Mouse (Mus musculus) forebrain, embryonic 12.5 days (tissue): Measurements from ENCODE around the gene Nceh1. TPM values are rescaled to one million over a fixed set of nuclear protein-coding genes. Genes with fewer than 3 reads are reported as not detected.

Experiments used
- ATAC-seq: fragments of 200-750 bp; cut with Nextera tagmentation; 2 replicates; pipeline ENCODE4 v1.8.0; 2017; ENCODE audit warnings: moderate TSS enrichment; ENCODE audit not compliant: low FRiP score
- H3K27ac ChIP-seq: fragments of 300-500 bp; sonication (generic); 2 replicates; pipeline ENCODE4 v1.5.1; 2016; ENCODE audit warnings: mild to moderate bottlenecking
- H3K27me3 ChIP-seq: fragments of 300-500 bp; sonication (generic); 2 replicates; pipeline ENCODE4 v1.6.1; 2016; ENCODE audit warnings: mild to moderate bottlenecking
- H3K36me3 ChIP-seq: fragments of 300-500 bp; sonication (generic); replicated peaks from 2 replicates; pipeline ENCODE4 v1.6.1; 2016; ENCODE audit warnings: mild to moderate bottlenecking
- H3K4me1 ChIP-seq: fragments of 300-500 bp; sonication (generic); 2 replicates; pipeline ENCODE4 v1.6.1; 2016
- H3K4me2 ChIP-seq: fragments of 300-500 bp; sonication (generic); 2 replicates; pipeline ENCODE4 v1.6.1; 2016; ENCODE audit warnings: mild to moderate bottlenecking, moderate library complexity
- H3K4me3 ChIP-seq: fragments of 300-500 bp; sonication (generic); replicated peaks from 2 replicates; pipeline ENCODE4 v1.5.1; 2016; ENCODE audit warnings: mild to moderate bottlenecking
- H3K9ac ChIP-seq: fragments of 300-500 bp; sonication (generic); 2 replicates; pipeline ENCODE4 v1.6.1; 2016; ENCODE audit warnings: mild to moderate bottlenecking
- H3K9me3 ChIP-seq: fragments of 300-500 bp; sonication (generic); 2 replicates; pipeline ENCODE4 v1.6.1; 2016
- WGBS: fragments of 180-500 bp; shearing (Covaris S2); methylation state at CpG from one replicate; pipeline ENCODE4 v1.1.7; 2016; 5-methylcytosine and 5-hydroxymethylcytosine counted together
- polyA plus RNA-seq: library from polyadenylated mRNA; unstranded; fragments of >200 nt; fragmentation: Nextera tagmentation; extraction: Ambion mirVana; gene quantifications from 2 replicates; pipeline ENCODE4 v1.2.1, GENCODE M21; 2016

Gene Nceh1
- polyA plus RNA-seq, 1 experiment from 2014 or later: 4.4 TPM

DNA sequence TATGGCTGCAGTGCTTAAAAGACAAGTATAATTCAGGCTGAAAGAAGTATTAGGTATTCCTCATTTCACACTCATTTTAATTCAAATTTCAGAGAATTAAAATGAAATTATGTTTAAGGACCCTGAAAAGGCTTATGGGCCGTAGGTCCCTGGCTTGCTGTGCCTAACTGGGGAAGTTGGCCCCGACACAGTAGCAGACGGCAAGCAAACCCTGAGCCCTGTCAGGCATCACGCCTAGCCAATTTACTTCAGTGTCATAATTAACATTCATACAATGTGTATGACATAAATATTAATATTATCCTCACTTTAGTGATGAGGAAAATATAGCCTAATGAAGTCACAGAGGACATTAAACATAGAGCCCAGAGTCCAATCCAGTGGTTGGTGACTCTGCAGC lies 117.7 kb downstream of the Nceh1 start:
- H3K27me3 ChIP-seq: no peaks in the 10 kb centered on the region
- H3K36me3 ChIP-seq: no peaks in the 10 kb centered on the region
- H3K9ac ChIP-seq: no peak overlapping the region
- H3K9me3 ChIP-seq: no peaks in the 10 kb centered on the region
- no peak for ATAC-seq
- no peak overlapping the region for H3K27ac ChIP-seq
- no peaks in the 10 kb centered on the region for H3K4me1 ChIP-seq
- no peak overlapping the region for H3K4me3 ChIP-seq
- H3K4me2 ChIP-seq: no peak overlapping the region
- 83% methylated on average over 4 of the region's 4 CpGs for WGBS

GRCm38 (mm10) chr3:27302339-27303022 lies 119.7 kb downstream of the Nceh1 start:
- no peak for ATAC-seq
- no peak overlapping the region for H3K4me3 ChIP-seq

GRCm38 (mm10) chr3:27306815-27307214 lies 124.0 kb downstream of the Nceh1 start:
- no peaks in the 10 kb centered on the region for H3K36me3 ChIP-seq
- no peak overlapping the region for H3K4me3 ChIP-seq
- no peaks in the 10 kb centered on the region for H3K9me3 ChIP-seq
- H3K9ac ChIP-seq: no peak overlapping the region
- H3K27ac ChIP-seq: no peak overlapping the region
- no peaks in the 10 kb centered on the region for H3K4me1 ChIP-seq
- no peak overlapping the region for H3K4me2 ChIP-seq
- no peaks in the 10 kb centered on the region for H3K27me3 ChIP-seq
- 78% methylated on average over 10 of the region's 10 CpGs for WGBS
- no peak for ATAC-seq

More at GRCm38 (mm10) chr3:27302339-27303022, 119.7 kb downstream of the Nceh1 start:
- Histone ChIP-seq H3K4me1 (no peaks in the 10 kb centered on the region), H3K4me2 (no peak overlapping the region), H3K36me3 (no peaks in the 10 kb centered on the region), H3K27ac (no peak overlapping the region), H3K9me3 (no peaks in the 10 kb centered on the region), H3K27me3 (no peaks in the 10 kb centered on the region), H3K9ac (no peak overlapping the region)
- WGBS: 74% methylated on average over 9 of the region's 9 CpGs

DNA sequence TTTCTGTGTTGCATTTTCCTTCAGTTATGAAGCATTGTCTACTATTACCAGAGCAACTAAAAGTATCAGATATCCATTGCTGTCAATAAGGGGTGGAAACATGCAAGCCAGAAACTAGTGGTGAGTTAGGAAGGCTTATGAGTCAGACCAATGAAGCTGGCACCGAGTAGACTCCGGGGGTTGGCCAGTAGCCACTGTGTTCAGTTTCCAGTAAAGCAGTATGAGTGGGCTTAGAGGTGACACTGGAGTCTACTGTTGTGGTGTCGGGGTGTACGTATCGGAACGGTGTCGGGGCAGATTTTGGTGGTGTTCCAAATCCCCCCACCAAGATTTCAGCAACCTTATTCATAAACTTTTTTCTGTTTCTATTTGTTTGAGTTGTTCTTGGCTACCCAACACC lies 128.2 kb downstream of the Nceh1 start:
- Histone ChIP-seq H3K4me3 (no peak overlapping the region), H3K9ac (no peak overlapping the region), H3K27me3 (no peaks in the 10 kb centered on the region), H3K9me3 (no peaks in the 10 kb centered on the region), H3K27ac (no peak overlapping the region), H3K4me1 (no peaks in the 10 kb centered on the region), H3K4me2 (no peak overlapping the region), H3K36me3 (no peaks in the 10 kb centered on the region)
- ATAC-seq: no peak
- 96% methylated on average over 7 of the region's 7 CpGs for WGBS

DNA sequence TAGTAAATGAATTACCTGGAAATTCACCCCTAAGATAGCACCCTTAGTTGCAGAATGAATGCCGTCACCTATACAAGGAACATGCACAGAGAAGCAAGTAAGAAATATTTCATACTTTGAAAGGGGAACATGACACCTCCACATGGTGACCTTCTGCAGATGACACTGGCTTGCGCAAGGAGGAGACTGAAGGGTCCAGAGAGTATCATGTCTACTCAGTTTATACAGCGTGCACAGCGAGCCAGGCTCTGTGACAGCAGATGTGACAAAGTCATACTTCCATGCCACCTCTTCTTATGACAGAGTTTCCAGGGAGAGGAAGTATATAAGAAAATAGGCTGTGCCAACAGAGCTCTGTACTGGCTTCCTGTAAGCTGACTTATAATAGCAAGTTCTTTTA lies 128.7 kb downstream of the Nceh1 start:
- Histone ChIP-seq H3K9me3 (no peaks in the 10 kb centered on the region), H3K4me2 (no peak overlapping the region), H3K4me1 (no peaks in the 10 kb centered on the region), H3K9ac (no peak overlapping the region), H3K27ac (no peak overlapping the region), H3K36me3 (no peaks in the 10 kb centered on the region), H3K27me3 (no peaks in the 10 kb centered on the region), H3K4me3 (no peak overlapping the region)
- no peak for ATAC-seq
- WGBS: 96% methylated on average over 4 of the region's 4 CpGs

DNA sequence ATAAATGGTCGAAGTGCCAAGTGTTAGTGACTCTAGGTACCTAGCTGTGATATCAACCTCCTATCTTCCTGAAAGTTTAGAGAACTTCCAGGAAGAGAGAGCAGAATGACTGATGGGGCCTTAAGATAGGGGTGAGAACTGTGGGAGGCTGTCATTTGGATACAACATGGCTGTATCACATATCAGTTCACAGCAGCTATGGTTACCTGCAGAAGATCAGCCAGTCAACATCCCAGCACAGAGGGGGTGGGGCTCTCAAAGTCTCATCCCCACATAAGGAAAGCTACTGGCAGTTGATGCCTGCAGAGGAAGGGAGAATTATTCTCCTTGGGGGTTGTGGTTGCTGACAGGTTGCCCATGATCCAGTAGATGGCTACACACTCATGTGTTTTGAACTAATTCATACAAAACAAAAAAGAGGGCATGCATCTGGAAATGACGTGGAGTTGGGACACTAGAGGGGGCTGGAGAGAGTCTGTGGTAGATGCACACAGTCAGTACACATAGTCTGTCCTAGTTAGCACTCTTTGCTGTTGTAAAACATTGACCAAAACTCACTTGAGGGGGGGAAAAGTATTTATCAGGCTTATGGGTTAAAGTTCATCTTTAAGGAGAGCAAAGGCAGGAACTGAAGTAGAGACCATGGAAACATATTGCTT lies 131.9 kb downstream of the Nceh1 start:
- no peaks in the 10 kb centered on the region for H3K36me3 ChIP-seq
- no peak overlapping the region for H3K27ac ChIP-seq
- no peaks in the 10 kb centered on the region for H3K4me1 ChIP-seq
- no peak overlapping the region for H3K4me2 ChIP-seq
- H3K9ac ChIP-seq: no peak overlapping the region
- H3K4me3 ChIP-seq: no peak overlapping the region
- H3K9me3 ChIP-seq: no peaks in the 10 kb centered on the region
- WGBS: 73% methylated on average over 2 of the region's 2 CpGs
- no peaks in the 10 kb centered on the region for H3K27me3 ChIP-seq
- ATAC-seq: no peak

DNA sequence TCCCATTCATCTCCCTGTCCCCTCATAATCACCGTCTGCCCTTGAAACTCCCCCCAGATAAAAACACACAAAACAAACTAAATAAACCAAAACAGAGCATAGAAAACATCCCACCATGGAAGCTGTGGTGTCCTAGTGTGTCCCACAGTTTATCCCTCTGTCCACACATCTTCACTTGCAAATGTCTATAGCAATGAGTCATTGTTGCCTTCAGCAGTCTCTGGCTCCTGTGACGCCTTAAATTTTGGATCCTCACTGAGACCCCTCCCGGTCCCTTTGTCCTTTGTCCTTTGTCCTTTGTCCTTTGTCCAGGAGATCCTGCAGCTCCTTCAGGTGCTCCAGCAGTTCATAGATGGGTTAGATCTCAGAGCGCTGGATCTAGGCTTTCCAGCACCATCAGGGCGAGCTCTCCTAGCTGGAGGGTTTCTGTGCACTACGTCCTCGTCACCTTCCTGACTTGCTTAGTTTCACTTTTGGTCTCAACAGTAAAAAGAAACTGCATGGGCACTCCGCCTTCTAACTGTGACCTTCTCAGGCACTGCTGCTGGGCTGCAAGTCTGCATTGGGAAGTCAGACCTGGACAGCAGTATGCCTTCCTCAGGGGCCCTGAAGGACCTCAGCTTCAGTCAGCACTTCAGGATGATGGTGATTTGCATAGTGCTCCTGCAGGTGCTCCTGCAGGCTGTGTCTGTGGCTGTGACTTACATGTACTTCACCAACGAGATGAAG lies 134.0 kb downstream of the Nceh1 start, which contains the start of gene Tnfsf10:
Tnfsf10 (plus strand) TSS at position 470 of the 729 bp plus-strand sequence.
- Histone ChIP-seq H3K9ac (no peak within 1 kb of the TSS), H3K4me2 (no peak within 1 kb of the TSS), H3K36me3 (no peaks in the 10 kb centered on the region), H3K4me3 (no peak within 1 kb of the TSS), H3K27me3 (no peaks in the 10 kb centered on the region), H3K27ac (no peak within 1 kb of the TSS), H3K4me1 (no peaks in the 10 kb centered on the region), H3K9me3 (no peaks in the 10 kb centered on the region)
- 68% methylated on average over 9 of the region's 9 CpGs for WGBS
- no peak for ATAC-seq

DNA sequence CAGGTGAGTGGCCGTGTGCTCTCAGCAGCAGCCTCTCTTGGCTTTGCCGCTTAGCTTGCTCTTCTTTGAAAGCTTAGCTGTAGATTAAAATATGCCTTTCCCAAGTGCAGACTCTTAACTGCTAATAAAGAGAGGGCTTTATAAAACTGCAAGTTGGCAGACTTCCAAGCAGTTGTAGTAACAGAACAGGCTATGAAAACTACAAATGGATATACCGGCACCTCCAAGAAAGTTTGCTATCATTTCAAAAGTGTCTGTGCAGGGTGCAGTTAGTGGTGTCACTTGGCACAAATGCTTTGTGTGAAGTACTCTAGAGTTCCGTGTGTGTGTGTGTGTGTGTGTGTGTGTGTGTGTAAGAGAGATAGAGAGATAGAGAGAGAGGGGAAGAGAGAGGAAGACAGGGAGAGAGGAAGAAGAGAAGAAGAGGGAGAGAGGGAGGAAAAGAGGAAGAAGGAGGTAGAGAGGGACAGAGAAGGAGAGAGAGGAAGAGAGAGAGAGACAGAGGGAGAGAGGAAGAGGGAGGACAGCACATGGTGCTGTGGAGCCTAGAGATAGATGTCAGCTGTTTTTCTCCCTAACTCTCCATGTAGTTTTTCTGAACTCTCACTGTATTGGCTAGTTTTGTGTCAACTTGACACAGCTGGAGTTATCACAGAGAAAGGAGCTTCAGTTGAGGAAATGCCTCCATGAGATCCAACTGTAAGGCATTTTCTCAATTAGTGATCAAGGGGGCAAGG lies 134.7 kb downstream of the Nceh1 start:
- H3K27ac ChIP-seq: no peak overlapping the region
- no peaks in the 10 kb centered on the region for H3K9me3 ChIP-seq
- H3K9ac ChIP-seq: no peak overlapping the region
- no peaks in the 10 kb centered on the region for H3K4me1 ChIP-seq
- ATAC-seq: no peak
- H3K4me3 ChIP-seq: no peak overlapping the region
- no peaks in the 10 kb centered on the region for H3K27me3 ChIP-seq
- 61% methylated on average over 4 of the region's 4 CpGs for WGBS
- no peak overlapping the region for H3K4me2 ChIP-seq
- H3K36me3 ChIP-seq: no peaks in the 10 kb centered on the region

DNA sequence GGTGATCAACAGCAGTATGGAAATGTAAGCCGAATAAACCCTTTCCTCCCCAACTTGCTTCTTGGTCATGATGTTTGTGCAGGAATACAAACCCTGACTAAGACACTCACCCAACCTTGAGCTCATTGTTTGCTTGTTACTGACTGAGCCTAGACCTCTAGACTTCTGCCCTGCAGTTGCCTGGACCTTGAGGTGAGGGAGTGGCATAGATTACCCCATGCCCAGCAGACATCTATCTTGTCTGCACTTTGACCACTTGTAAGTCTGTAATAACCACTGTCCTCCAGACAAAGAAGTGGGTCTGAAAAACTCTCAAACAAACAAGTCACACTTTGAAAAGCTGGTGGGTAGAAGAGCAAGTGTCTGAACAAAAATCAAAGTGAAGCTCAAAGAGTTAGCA lies 136.9 kb downstream of the Nceh1 start:
- H3K4me2 ChIP-seq: no peak overlapping the region
- no peaks in the 10 kb centered on the region for H3K4me1 ChIP-seq
- H3K36me3 ChIP-seq: no peaks in the 10 kb centered on the region
- H3K9ac ChIP-seq: no peak overlapping the region
- 73% methylated on average over 1 of the region's 1 CpGs for WGBS
- H3K27me3 ChIP-seq: no peaks in the 10 kb centered on the region
- no peak overlapping the region for H3K4me3 ChIP-seq
- no peak for ATAC-seq
- no peaks in the 10 kb centered on the region for H3K9me3 ChIP-seq
- no peak overlapping the region for H3K27ac ChIP-seq

DNA sequence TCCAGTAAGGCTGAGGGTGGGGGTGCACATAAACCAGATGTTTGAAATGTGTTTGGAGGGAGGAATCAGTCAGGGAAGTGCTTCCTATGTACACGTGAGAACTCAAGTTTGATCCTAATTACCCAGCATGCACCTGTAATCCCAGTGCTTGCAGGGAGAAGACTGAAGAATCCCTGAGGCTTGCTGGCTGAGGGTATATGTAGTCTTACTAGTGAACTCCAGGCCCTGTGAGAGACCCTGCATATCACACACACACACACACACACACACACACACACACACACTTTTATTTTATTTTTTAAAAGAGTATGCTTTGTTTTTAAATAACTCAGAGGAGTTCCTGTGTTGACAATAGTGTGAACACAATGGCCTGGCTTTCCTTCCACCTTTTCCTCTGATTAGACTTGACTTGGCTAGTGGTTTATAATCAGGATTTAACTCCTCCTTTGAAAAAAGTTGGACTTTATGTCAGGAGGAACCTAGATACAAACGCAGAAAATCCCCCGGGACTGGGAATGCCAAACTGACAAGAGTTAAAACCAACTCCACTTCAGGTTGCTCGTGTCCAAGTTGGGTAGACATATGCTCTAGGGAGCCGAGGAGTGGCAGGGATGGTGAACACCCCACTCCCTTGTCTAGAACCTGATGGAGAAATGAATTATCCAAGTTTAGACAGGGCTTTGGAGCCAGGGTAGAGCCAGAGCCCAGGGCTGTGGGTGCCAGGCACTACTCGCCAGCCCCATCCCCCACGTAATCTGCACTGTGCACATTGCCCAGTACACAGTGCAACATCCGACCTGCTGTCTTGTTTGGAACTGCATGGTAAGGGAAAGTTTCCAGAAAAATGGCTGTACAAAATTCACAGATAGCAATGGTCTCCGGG lies 138.1 kb downstream of the Nceh1 start:
- H3K4me2 ChIP-seq: no peak overlapping the region
- H3K27me3 ChIP-seq: no peaks in the 10 kb centered on the region
- WGBS: 83% methylated on average over 9 of the region's 9 CpGs
- H3K4me1 ChIP-seq: no peaks in the 10 kb centered on the region
- no peak overlapping the region for H3K4me3 ChIP-seq
- H3K9ac ChIP-seq: no peak overlapping the region
- H3K27ac ChIP-seq: no peak overlapping the region
- no peaks in the 10 kb centered on the region for H3K9me3 ChIP-seq
- no peak for ATAC-seq
- no peaks in the 10 kb centered on the region for H3K36me3 ChIP-seq

- no peaks in the 10 kb centered on the region for H3K36me3 ChIP-seq
- H3K4me2 ChIP-seq: no peak overlapping the region
- no peaks in the 10 kb centered on the region for H3K9me3 ChIP-seq
- no peaks in the 10 kb centered on the region for H3K27me3 ChIP-seq
- no peak overlapping the region for H3K9ac ChIP-seq
- WGBS: 90% methylated on average over 9 of the region's 9 CpGs
- H3K4me1 ChIP-seq: no peaks in the 10 kb centered on the region
- H3K27ac ChIP-seq: no peak overlapping the region
- no peak overlapping the region for H3K4me3 ChIP-seq
- ATAC-seq: no peak
These were observed 139.8 kb downstream of the Nceh1 start for GRCm38 (mm10) chr3:27322591-27322990.
